22 mouse cellular contexts compared by ENCODE assay signal in genomic region chr17:44584781-44585180, GRCm38 (mm10).
DNase-seq lines count a peak whose midpoint lies in the region; ATAC-seq and TF ChIP-seq lines count a peak whose summit lies in the region.
"Had no signal": no experiment of that assay in that cellular context is flagged by ENCODE, and none has a peak within 500 bp of the region (broad histone marks: within the 10 kb centered on the region; RNA-seq: fewer than 3 reads in every experiment).

No protein-coding gene starts in this region.

- intact Hi-C loops in gastrocnemius, adult 2 months (cut with DNase I): no loop called here

- H3K4me1 ChIP-seq in lung, postnatal 0 days (ENCODE audit: insufficient read depth, low read depth, low read length): no peaks in the 10 kb centered on the region
- peaks cover 5% of the 10 kb centered on the region; the same call in 1 of the 2 replicates for H3K4me1 ChIP-seq in midbrain, embryonic 13.5 days (replicated peaks)
- H3K4me1 ChIP-seq: heart, embryonic 13.5 days had no signal

- WGBS in lung, postnatal 0 days: 57% methylated on average over 6 of the region's 6 CpGs
- 89% methylated on average over 6 of the region's 6 CpGs for WGBS in midbrain, embryonic 13.5 days

- no peak for TF ChIP-seq EP300 in lung, postnatal 0 days (IDR thresholded peaks at IDR 0.05)

- no peak overlapping the region for H3K27ac ChIP-seq in gastrocnemius, adult 2 months
- no peak overlapping the region for H3K27ac ChIP-seq in lung, postnatal 0 days (ENCODE audit: low read length)
- H3K27ac ChIP-seq in midbrain, embryonic 13.5 days: no peak overlapping the region
- H3K27ac ChIP-seq: heart, embryonic 13.5 days; hindbrain, embryonic 14.5 days; hindbrain, postnatal 0 days had no signal

- no peak for TF ChIP-seq CTCF in gastrocnemius, adult 2 months (IDR thresholded peaks at IDR 0.05)
- no peak for TF ChIP-seq CTCF in lung, postnatal 0 days (IDR thresholded peaks at IDR 0.05)

- DNase-seq in gastrocnemius, adult 2 months: peak; percentile 24
- DNase-seq in gastrocnemius, postnatal 4 days (ENCODE audit: low spot score in 2 of 2): no peak
- DNase-seq in lung, postnatal 0 days (ENCODE audit: low spot score): peak; percentile 33
- no peak for DNase-seq in lung, adult 18-20 months
- DNase-seq in Muller cell, postnatal 12 days (ENCODE audit: inconsistent ontology term): peak; percentile 54
- peak; percentile 62 for DNase-seq in adipocyte (ENCODE audit: low spot score)
- DNase-seq: adrenal gland, postnatal 10 days; adrenal gland, postnatal 36 days; cerebellum, adult 18-20 months; cerebellum, adult 9-10 months; cerebellum, postnatal 14 days; forebrain, postnatal 0 days; gastrocnemius, postnatal 25 days; heart, postnatal 14 days; heart, postnatal 4 days had no signal

- no peak overlapping the region for H3K4me2 ChIP-seq in lung, postnatal 0 days (replicated peaks; ENCODE audit: low read depth, low read length)
- no peak overlapping the region for H3K4me2 ChIP-seq in midbrain, embryonic 13.5 days (replicated peaks)
- H3K4me2 ChIP-seq: heart, embryonic 13.5 days; hindbrain, embryonic 14.5 days had no signal

- no peaks in the 10 kb centered on the region for H3K36me3 ChIP-seq in lung, postnatal 0 days (ENCODE audit: insufficient read depth, low read length)
- H3K36me3 ChIP-seq in midbrain, embryonic 13.5 days: no peaks in the 10 kb centered on the region
- H3K36me3 ChIP-seq: heart, embryonic 13.5 days had no signal

- no peak overlapping the region for H3K9ac ChIP-seq in lung, postnatal 0 days (replicated peaks; ENCODE audit: low read depth)
- no peak overlapping the region for H3K9ac ChIP-seq in midbrain, embryonic 13.5 days (replicated peaks)
- H3K9ac ChIP-seq: forebrain, postnatal 0 days; heart, embryonic 13.5 days; hindbrain, embryonic 14.5 days had no signal

- H3K4me3 ChIP-seq in gastrocnemius, adult 2 months: no peak overlapping the region
- no peak overlapping the region for H3K4me3 ChIP-seq in lung, postnatal 0 days (ENCODE audit: low read depth, low read length)
- H3K4me3 ChIP-seq in midbrain, embryonic 13.5 days (replicated peaks): no peak overlapping the region
- H3K4me3 ChIP-seq: heart, embryonic 13.5 days had no signal

- H3K9me3 ChIP-seq in lung, postnatal 0 days (ENCODE audit: low read length): no peaks in the 10 kb centered on the region
- no peaks in the 10 kb centered on the region for H3K9me3 ChIP-seq in midbrain, embryonic 13.5 days
- H3K9me3 ChIP-seq: heart, embryonic 13.5 days had no signal

- H3K27me3 ChIP-seq in lung, postnatal 0 days (replicated peaks; ENCODE audit: insufficient read depth, low read length): no peaks in the 10 kb centered on the region
- H3K27me3 ChIP-seq in midbrain, embryonic 13.5 days: no peaks in the 10 kb centered on the region

- no peak for ATAC-seq in lung, postnatal 0 days
- ATAC-seq in inflammation-experienced regulatory T-cells, adult 6 months: no peak
- ATAC-seq in midbrain, embryonic 13.5 days: no peak
- ATAC-seq: activated CD4-positive, CD25-positive, alpha-beta regulatory T cell, adult 4 months; forebrain, embryonic 14.5 days; forebrain, postnatal 0 days; hindbrain, postnatal 0 days had no signal

Comparison
In these comparisons a context has a peak if more than half of its experiments do, and no peak if none do; other contexts are left out.
1. DNase-seq: peak in gastrocnemius, adult 2 months (single experiment), lung, postnatal 0 days (single experiment), Muller cell, postnatal 12 days (single experiment) and adipocyte (single experiment); none in gastrocnemius, postnatal 4 days (0 of 2) and lung, adult 18-20 months (0 of 2).